Mouse (Mus musculus): ENCODE measurements around the gene Mfap4. TPM values are rescaled to one million over a fixed set of nuclear protein-coding genes. Genes with fewer than 3 reads are reported as not detected.
A peak's percentile ranks its signal among the peaks of the same experiment; 100 is the strongest.

Mfap4 gene
- 1 to 10 TPM; 7.6 TPM for total RNA-seq (2021)

- peak; percentile 48 to 77 for DNase-seq (ENCODE audit: extremely low spot score in 1 of 2, low spot score in 2 of 2)
- intact Hi-C loops (cut with DNase I) = no loop called here
These were observed at the start of gene Mfap4 for GRCm38 (mm10) chr11:61484613-61485540. TSS of gene Mfap4 (plus strand) at chr11:61485431.

GRCm38 (mm10) chr11:61436298-61436697 lies 48.9 kb upstream of the Mfap4 start:
- no peak for DNase-seq (ENCODE audit: extremely low spot score in 1 of 2, low spot score in 2 of 2)
- intact Hi-C loops (cut with DNase I) = no loop called here

DNA sequence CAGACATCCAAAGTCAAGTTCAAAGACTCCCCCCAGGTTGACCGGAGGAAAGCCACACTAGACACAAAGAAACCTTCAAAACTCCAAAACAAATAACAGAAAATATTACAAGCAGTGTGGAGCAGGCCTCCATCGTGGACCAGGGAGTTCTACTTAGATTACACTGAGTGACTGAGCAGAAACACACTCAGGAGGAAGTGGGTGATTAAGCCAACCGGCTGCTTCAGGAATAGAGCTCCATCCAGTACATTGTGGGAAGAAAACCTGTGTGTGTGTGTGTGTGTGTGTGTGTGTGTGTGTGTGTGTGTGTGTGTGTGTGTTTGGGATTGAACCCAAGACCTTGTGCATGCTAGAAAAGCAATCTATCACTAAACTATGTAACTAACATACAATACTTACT lies 46.1 kb upstream of the Mfap4 start:
- intact Hi-C loops (cut with DNase I) = no loop called here
- no peak for DNase-seq (ENCODE audit: extremely low spot score in 1 of 2, low spot score in 2 of 2)

DNA sequence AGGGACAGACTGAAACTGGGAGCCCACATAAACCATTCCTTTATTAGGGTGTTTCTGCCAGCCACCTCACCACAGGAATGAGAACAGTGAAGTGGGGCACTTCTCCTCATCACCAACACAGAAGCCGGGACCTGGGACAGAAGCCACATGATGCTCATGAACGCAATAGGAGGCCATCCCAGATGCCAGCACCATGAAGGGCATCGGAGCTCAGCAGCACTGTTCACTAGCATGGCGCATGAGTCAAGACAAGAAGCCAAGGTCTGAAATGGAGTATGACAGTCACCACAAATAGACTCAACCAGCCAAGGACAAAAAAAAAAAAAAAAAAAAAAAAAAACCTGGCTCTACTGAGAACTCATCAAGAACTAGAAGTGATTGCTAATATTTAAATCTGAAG lies 44.8 kb upstream of the Mfap4 start:
- no peak for DNase-seq (ENCODE audit: extremely low spot score in 1 of 2, low spot score in 2 of 2)
- intact Hi-C loops (cut with DNase I) = no loop called here

GRCm38 (mm10) chr11:61441670-61442069 lies 43.6 kb upstream of the Mfap4 start:
- intact Hi-C loops (cut with DNase I) = no loop called here
- no peak for DNase-seq (ENCODE audit: extremely low spot score in 1 of 2, low spot score in 2 of 2)

- intact Hi-C loops (cut with DNase I) = no loop called here
- no peak for DNase-seq (ENCODE audit: extremely low spot score in 1 of 2, low spot score in 2 of 2)
These were observed 41.4 kb upstream of the Mfap4 start for GRCm38 (mm10) chr11:61443807-61444206.

- intact Hi-C loops (cut with DNase I) = no loop called here
These were observed 37.9 kb upstream of the Mfap4 start for GRCm38 (mm10) chr11:61447296-61447695.

GRCm38 (mm10) chr11:61448041-61448440 lies 37.2 kb upstream of the Mfap4 start:
- intact Hi-C loops (cut with DNase I) = no loop called here
- DNase-seq (ENCODE audit: extremely low spot score in 1 of 2, low spot score in 2 of 2) = no peak

More at GRCm38 (mm10) chr11:61447296-61447695, 37.9 kb upstream of the Mfap4 start:
- no peak for DNase-seq (ENCODE audit: extremely low spot score in 1 of 2, low spot score in 2 of 2)

DNA sequence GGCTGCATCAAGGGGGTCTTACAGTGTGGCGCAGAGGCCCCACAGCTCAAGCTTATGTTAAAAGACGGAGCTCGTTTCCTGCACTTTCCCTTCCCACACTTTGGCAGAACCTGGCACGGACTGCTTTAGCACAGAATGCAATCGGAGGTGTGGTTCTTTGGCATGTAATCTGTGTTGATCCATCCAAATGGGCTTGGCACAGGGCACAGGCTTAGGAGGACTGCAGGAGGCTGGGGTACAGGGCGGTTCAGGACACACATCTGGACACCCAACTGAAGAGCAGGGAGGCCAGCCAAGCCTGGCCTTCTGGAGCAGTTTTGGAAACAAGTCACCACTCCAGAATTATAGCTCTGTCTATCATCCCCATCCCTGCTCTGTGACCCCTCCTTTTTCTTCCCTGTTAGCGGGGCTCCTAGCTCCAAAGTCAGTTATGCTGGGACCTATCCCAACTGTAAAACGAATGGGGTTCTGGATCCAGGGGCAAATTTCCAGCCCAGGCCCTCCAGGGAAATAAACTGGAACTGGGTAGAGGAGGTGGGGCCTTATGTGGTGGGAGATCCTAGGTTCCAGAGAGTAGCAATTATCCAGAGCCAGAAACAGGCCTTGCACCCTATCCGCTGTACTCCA lies 36.5 kb upstream of the Mfap4 start:
- peak; percentile 38 to 45 for DNase-seq (ENCODE audit: extremely low spot score in 1 of 2, low spot score in 2 of 2)
- intact Hi-C loops (cut with DNase I) = no loop called here

- peak in 1 of 2 experiments; percentile 66 for DNase-seq (ENCODE audit: extremely low spot score in 1 of 2, low spot score in 2 of 2)
- intact Hi-C loops (cut with DNase I) = loop anchor here (5.0 kb wide), 1 partner anchor 43 kb away; the partner anchor contains the start of gene Mapk7
These were observed 35.5 kb upstream of the Mfap4 start for GRCm38 (mm10) chr11:61449499-61450292.

GRCm38 (mm10) chr11:61464071-61464470 lies 21.2 kb upstream of the Mfap4 start:
- DNase-seq (ENCODE audit: extremely low spot score in 1 of 2, low spot score in 2 of 2) = no peak
- intact Hi-C loops (cut with DNase I) = no loop called here

- DNase-seq (ENCODE audit: extremely low spot score in 1 of 2, low spot score in 2 of 2) = no peak
- intact Hi-C loops (cut with DNase I) = no loop called here
These were observed 19.8 kb upstream of the Mfap4 start for GRCm38 (mm10) chr11:61465422-61465821.

DNA sequence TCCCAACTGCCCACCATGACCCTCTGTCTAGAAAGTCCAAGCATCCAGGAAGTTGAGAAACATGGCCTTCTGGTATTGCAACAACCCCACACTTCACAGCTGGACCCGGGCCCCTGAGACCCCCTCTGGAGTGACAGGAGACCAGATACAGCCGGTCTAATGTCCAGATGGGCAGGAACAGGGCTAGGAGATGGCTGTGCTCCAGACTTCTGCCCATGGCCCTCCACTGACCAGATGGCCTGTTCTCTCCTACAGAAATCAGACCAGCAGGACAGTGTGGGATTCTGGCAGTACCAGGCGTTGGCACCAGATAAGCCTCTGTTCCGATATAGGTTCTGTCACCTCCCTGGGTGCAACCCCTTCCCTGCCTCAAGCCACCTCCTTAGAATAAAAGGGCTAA lies 16.7 kb upstream of the Mfap4 start:
- DNase-seq (ENCODE audit: extremely low spot score in 1 of 2, low spot score in 2 of 2) = no peak
- intact Hi-C loops (cut with DNase I) = no loop called here

- intact Hi-C loops (cut with DNase I) = no loop called here
- DNase-seq (ENCODE audit: extremely low spot score in 1 of 2, low spot score in 2 of 2) = peak in 1 of 2 experiments; percentile 6
These were observed 15.8 kb upstream of the Mfap4 start for GRCm38 (mm10) chr11:61469317-61469917.

DNA sequence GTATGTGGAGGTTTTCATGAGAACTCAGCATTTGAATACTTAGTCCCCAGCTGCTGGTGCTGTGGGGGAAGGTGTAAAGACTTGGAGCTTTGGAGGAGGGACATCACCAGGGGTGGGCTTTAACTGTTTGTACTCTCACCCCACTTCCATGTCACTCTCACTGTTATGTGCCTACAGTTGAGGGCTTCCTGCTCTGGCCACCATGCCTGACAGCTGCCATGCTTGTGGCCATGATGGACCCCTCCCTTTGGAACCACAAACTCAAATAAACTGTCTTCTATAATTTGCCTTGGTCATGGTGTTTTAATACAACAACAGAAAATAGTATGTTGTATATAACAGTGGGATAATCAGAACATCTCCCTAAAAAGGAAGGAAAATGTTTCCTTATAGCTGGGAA lies 14.4 kb upstream of the Mfap4 start:
- DNase-seq (ENCODE audit: extremely low spot score in 1 of 2, low spot score in 2 of 2) = no peak
- intact Hi-C loops (cut with DNase I) = no loop called here

- intact Hi-C loops (cut with DNase I) = no loop called here
- no peak for DNase-seq (ENCODE audit: extremely low spot score in 1 of 2, low spot score in 2 of 2)
These were observed 11.6 kb upstream of the Mfap4 start for GRCm38 (mm10) chr11:61473630-61474029.

DNA sequence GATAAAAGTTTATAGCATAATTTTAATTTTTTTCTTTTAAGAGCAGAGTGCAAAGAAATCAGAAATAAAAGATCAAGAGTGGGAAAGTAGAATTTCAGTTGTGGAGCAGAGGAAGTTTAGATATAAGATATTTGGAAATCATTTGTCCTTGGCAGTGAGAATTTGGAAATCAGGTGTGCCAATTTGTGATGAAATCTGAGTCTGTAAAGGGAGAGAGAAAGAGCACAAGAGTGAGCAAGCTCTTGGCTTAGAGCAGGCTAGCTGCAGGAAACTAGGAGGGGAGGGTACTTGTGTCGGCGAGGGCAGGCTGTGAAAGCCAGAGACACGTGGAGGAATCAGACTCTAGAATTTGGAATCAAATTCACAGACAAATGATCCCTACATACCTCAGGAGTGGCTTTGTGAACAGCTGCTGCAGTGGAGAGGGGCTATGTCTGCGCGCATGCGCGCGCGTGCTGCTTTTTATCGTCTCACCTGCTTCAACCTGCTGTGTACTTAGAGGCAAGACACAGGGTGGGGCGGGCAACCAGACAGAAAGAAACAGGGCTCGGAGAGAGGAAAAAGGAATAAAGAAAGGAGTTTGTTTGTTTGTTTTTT lies 8.3 kb upstream of the Mfap4 start:
- intact Hi-C loops (cut with DNase I) = no loop called here
- no peak for DNase-seq (ENCODE audit: extremely low spot score in 1 of 2, low spot score in 2 of 2)
